Mouse (Mus musculus): Measurements from ENCODE around the gene Odf3l1. TPM values are rescaled to one million over a fixed set of nuclear protein-coding genes. Genes with fewer than 3 reads are reported as not detected.

Odf3l1 gene
- polyA plus RNA-seq, 1 experiment from 2014 or later, result 0.84 TPM

GRCm38 (mm10) chr9:56894006-56894405 lies 29.5 kb upstream of the Odf3l1 start:
- Histone ChIP-seq H3K27ac (ENCODE audit: poor library complexity, severe bottlenecking) (peak overlapping the region; percentile 35; the same call in 1 of the 2 replicates), H3K4me2 (no peak overlapping the region), H3K4me1 (replicated peaks) (peaks cover 30% of the 10 kb centered on the region), H3K27me3 (replicated peaks) (peaks cover 11% of the 10 kb centered on the region; the same call in 1 of the 2 replicates), H3K36me3 (peaks cover 62% of the 10 kb centered on the region), H3K4me3 (no peak overlapping the region), H3K9ac (peak overlapping the region; percentile 54; the same call in 1 of the 2 replicates), H3K9me3 (replicated peaks) (no peaks in the 10 kb centered on the region)
- WGBS, result 15% methylated on average over 3 of the region's 3 CpGs
- no peak; the same call in 1 of the 2 replicates for ATAC-seq (ENCODE audit: insufficient number of reproducible peaks, low FRiP score)

GRCm38 (mm10) chr9:56893313-56893712 lies 28.8 kb upstream of the Odf3l1 start:
- 61% methylated on average over 8 of the region's 8 CpGs for WGBS
- peak overlapping the region; percentile 54; the same call in 1 of the 2 replicates for H3K9ac ChIP-seq

DNA sequence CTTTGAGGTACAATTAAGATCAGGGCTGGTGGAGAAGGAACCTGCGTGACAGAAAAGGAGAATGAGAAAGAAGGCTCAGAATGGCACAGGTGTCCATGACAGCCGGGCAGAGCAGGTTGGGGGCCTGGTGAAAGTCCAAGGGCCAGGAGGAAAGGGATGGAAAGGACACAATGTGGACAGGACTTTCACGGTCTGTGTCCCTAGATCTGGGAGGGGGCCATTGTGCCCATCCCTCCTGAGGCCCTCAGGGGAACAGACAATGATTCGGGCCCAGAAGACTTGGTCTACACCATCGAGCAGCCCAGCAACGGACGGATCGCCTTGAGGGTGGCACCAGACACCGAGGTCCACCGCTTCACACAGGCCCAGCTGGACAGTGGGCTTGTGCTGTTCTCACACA lies 27.6 kb upstream of the Odf3l1 start:
- Histone ChIP-seq H3K9ac (peak overlapping the region; percentile 54; the same call in 1 of the 2 replicates), H3K4me3 (no peak overlapping the region), H3K9me3 (replicated peaks) (no peaks in the 10 kb centered on the region), H3K27me3 (replicated peaks) (peaks cover 11% of the 10 kb centered on the region; the same call in 1 of the 2 replicates), H3K27ac (ENCODE audit: poor library complexity, severe bottlenecking) (no peak overlapping the region), H3K36me3 (peaks cover 66% of the 10 kb centered on the region), H3K4me1 (replicated peaks) (peaks cover 30% of the 10 kb centered on the region), H3K4me2 (no peak overlapping the region)
- ATAC-seq (ENCODE audit: insufficient number of reproducible peaks, low FRiP score), result no peak
- WGBS, result 93% methylated on average over 10 of the region's 10 CpGs

More at GRCm38 (mm10) chr9:56893313-56893712, 28.8 kb upstream of the Odf3l1 start:
- peak overlapping the region; percentile 35; the same call in 1 of the 2 replicates for H3K27ac ChIP-seq (ENCODE audit: poor library complexity, severe bottlenecking)
- H3K4me3 ChIP-seq, result no peak overlapping the region
- no peak overlapping the region for H3K4me2 ChIP-seq
- peaks cover 11% of the 10 kb centered on the region; the same call in 1 of the 2 replicates for H3K27me3 ChIP-seq (replicated peaks)
- no peak for ATAC-seq (ENCODE audit: insufficient number of reproducible peaks, low FRiP score)
- no peaks in the 10 kb centered on the region for H3K9me3 ChIP-seq (replicated peaks)
- H3K36me3 ChIP-seq, result peaks cover 65% of the 10 kb centered on the region
- H3K4me1 ChIP-seq (replicated peaks), result peaks cover 30% of the 10 kb centered on the region

GRCm38 (mm10) chr9:56891517-56892011 lies 27.1 kb upstream of the Odf3l1 start:
- peak overlapping the region; percentile 31 for H3K4me2 ChIP-seq
- 36% methylated on average over 12 of the region's 12 CpGs for WGBS
- peaks cover 30% of the 10 kb centered on the region for H3K4me1 ChIP-seq (replicated peaks)
- H3K27me3 ChIP-seq (replicated peaks), result peaks cover 11% of the 10 kb centered on the region; the same call in 1 of the 2 replicates
- peak overlapping the region; percentile 57; the same call in 1 of the 2 replicates for H3K9ac ChIP-seq
- no peaks in the 10 kb centered on the region for H3K9me3 ChIP-seq (replicated peaks)
- no peak for ATAC-seq (ENCODE audit: insufficient number of reproducible peaks, low FRiP score)
- peaks cover 67% of the 10 kb centered on the region for H3K36me3 ChIP-seq
- no peak overlapping the region for H3K27ac ChIP-seq (ENCODE audit: poor library complexity, severe bottlenecking)
- H3K4me3 ChIP-seq, result no peak overlapping the region

DNA sequence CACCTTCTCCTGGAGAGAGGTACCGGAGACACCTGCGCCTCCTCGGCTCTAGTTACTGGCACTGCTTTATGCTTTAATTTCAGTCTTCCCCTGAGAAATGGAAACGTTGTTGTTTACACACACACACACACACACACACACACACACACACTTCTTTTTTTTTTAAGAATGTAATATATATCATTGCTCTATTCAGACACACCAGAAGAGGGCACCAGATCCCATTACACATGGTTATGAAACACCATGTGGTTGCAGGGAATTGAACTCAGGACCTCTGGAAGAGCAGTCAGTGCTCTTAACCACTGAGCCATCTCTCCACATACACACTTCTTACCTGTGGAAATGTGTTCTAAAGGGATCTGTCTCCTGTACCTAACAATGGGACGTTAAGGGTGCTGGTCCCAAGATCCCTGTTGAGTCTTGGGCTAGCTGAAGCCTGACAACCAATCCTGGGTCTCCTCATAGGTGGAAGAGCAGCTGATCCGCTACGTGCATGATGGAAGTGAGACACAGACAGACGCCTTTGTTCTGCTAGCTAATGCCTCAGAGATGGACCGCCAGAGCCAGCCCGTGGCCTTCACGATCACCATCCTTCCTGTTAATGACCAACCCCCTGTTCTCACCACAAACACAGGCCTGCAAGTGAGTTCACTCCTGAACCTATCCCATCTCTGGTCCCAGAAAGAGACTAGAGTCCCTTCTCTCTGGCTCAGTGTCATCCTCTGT lies 26.2 kb upstream of the Odf3l1 start:
- Histone ChIP-seq H3K4me3 (no peak overlapping the region), H3K4me2 (no peak overlapping the region), H3K36me3 (peaks cover 73% of the 10 kb centered on the region), H3K9me3 (replicated peaks) (no peaks in the 10 kb centered on the region), H3K9ac (no peak overlapping the region), H3K27ac (ENCODE audit: poor library complexity, severe bottlenecking) (0 out of 2 replicates have a peak overlapping the region, but pooled peaks have one; percentile 37), H3K27me3 (replicated peaks) (peaks cover 11% of the 10 kb centered on the region; the same call in 1 of the 2 replicates), H3K4me1 (replicated peaks) (peaks cover 30% of the 10 kb centered on the region)
- ATAC-seq (ENCODE audit: insufficient number of reproducible peaks, low FRiP score), result no peak
- 66% methylated on average over 11 of the region's 11 CpGs for WGBS

GRCm38 (mm10) chr9:56889817-56890216 lies 25.3 kb upstream of the Odf3l1 start:
- H3K27me3 ChIP-seq (replicated peaks), result peaks cover 11% of the 10 kb centered on the region; the same call in 1 of the 2 replicates
- ATAC-seq (ENCODE audit: insufficient number of reproducible peaks, low FRiP score), result no peak
- no peak overlapping the region for H3K4me3 ChIP-seq
- no peak overlapping the region for H3K4me2 ChIP-seq
- peaks cover 77% of the 10 kb centered on the region for H3K36me3 ChIP-seq
- WGBS, result 19% methylated on average over 14 of the region's 14 CpGs
- H3K27ac ChIP-seq (ENCODE audit: poor library complexity, severe bottlenecking), result no peak overlapping the region
- peaks cover 30% of the 10 kb centered on the region for H3K4me1 ChIP-seq (replicated peaks)
- H3K9me3 ChIP-seq (replicated peaks), result no peaks in the 10 kb centered on the region
- H3K9ac ChIP-seq, result no peak overlapping the region

DNA sequence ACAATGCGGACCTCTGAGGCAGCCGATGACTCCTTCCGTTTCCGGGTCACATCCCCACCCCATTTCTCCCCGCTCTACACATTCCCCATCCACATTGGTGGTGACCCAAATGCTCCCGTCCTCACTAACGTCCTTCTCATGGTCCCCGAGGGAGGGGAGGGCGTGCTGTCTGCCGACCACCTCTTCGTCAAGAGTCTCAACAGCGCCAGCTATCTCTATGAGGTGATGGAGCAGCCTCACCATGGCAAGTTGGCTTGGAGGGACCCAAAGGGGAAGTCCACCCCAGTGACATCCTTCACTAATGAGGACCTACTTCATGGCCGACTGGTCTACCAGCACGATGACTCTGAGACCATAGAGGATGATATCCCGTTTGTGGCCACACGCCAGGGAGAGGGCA lies 23.1 kb upstream of the Odf3l1 start:
- H3K4me2 ChIP-seq, result no peak overlapping the region
- H3K4me1 ChIP-seq (replicated peaks), result peaks cover 14% of the 10 kb centered on the region
- WGBS, result 92% methylated on average over 16 of the region's 16 CpGs
- peaks cover 6% of the 10 kb centered on the region; the same call in 1 of the 2 replicates for H3K27me3 ChIP-seq (replicated peaks)
- H3K4me3 ChIP-seq, result no peak overlapping the region
- H3K9ac ChIP-seq, result no peak overlapping the region
- H3K9me3 ChIP-seq (replicated peaks), result no peaks in the 10 kb centered on the region
- ATAC-seq (ENCODE audit: insufficient number of reproducible peaks, low FRiP score), result no peak
- H3K36me3 ChIP-seq, result peaks cover 84% of the 10 kb centered on the region
- H3K27ac ChIP-seq (ENCODE audit: poor library complexity, severe bottlenecking), result no peak overlapping the region

- ATAC-seq (ENCODE audit: insufficient number of reproducible peaks, low FRiP score), result no peak
- H3K4me2 ChIP-seq, result no peak overlapping the region
- H3K4me3 ChIP-seq, result no peak overlapping the region
- H3K36me3 ChIP-seq, result peaks cover 80% of the 10 kb centered on the region
- no peaks in the 10 kb centered on the region for H3K27me3 ChIP-seq (replicated peaks)
- no peak overlapping the region for H3K9ac ChIP-seq
- no peaks in the 10 kb centered on the region for H3K9me3 ChIP-seq (replicated peaks)
- peaks cover 15% of the 10 kb centered on the region for H3K4me1 ChIP-seq (replicated peaks)
- no peak overlapping the region for H3K27ac ChIP-seq (ENCODE audit: poor library complexity, severe bottlenecking)
- 78% methylated on average over 15 of the region's 15 CpGs for WGBS
Measured at GRCm38 (mm10) chr9:56886601-56887000, 22.1 kb upstream of the Odf3l1 start.

DNA sequence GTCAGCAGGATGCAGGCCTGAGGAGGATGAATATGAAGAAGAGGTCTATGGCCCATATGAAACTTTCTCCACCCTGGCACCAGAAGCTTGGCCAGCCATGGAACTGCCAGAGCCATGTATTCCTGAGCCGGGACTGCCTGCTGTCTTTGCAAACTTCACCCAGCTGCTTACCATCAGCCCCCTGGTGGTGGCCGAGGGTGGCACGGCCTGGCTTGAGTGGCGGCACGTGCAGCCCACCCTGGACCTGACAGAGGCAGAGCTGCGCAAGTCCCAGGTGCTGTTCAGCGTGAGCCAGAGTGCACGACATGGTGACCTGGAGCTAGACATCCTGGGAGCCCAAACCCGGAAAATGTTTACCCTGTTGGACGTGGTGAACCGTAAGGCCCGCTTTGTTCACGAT lies 21.6 kb upstream of the Odf3l1 start:
- Histone ChIP-seq H3K4me1 (replicated peaks) (peaks cover 16% of the 10 kb centered on the region), H3K27ac (ENCODE audit: poor library complexity, severe bottlenecking) (no peak overlapping the region), H3K4me2 (no peak overlapping the region), H3K9me3 (replicated peaks) (no peaks in the 10 kb centered on the region), H3K27me3 (replicated peaks) (no peaks in the 10 kb centered on the region), H3K4me3 (no peak overlapping the region), H3K36me3 (peaks cover 85% of the 10 kb centered on the region), H3K9ac (no peak overlapping the region)
- 63% methylated on average over 13 of the region's 13 CpGs for WGBS
- ATAC-seq (ENCODE audit: insufficient number of reproducible peaks, low FRiP score), result no peak

DNA sequence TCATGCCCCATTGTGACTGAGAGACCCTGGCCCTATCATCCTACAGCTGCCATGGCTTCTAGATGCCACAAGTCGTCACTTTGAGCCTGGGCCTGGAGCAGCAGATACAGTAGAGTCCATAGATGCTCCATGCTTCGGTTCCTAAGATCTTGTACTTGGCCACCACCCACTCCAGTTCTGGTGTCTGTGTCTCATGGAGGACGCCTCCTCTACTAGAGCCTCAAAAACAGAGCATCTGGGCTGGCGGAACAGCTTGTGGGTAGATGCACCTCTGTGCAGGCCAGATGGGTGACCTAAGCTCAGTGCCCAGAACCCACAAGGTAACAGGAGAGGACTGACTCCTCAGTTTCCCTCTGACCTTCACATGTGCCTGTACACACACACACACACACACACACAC lies 19.8 kb upstream of the Odf3l1 start:
- no peak overlapping the region for H3K4me3 ChIP-seq
- H3K36me3 ChIP-seq, result peaks cover 72% of the 10 kb centered on the region
- no peak overlapping the region; the same call in 1 of the 2 replicates for H3K9ac ChIP-seq
- no peak overlapping the region for H3K27ac ChIP-seq (ENCODE audit: poor library complexity, severe bottlenecking)
- 69% methylated on average over 4 of the region's 4 CpGs for WGBS
- no peak for ATAC-seq (ENCODE audit: insufficient number of reproducible peaks, low FRiP score)
- no peaks in the 10 kb centered on the region for H3K27me3 ChIP-seq (replicated peaks)
- no peak overlapping the region for H3K4me2 ChIP-seq
- H3K9me3 ChIP-seq (replicated peaks), result no peaks in the 10 kb centered on the region
- H3K4me1 ChIP-seq (replicated peaks), result peaks cover 28% of the 10 kb centered on the region

DNA sequence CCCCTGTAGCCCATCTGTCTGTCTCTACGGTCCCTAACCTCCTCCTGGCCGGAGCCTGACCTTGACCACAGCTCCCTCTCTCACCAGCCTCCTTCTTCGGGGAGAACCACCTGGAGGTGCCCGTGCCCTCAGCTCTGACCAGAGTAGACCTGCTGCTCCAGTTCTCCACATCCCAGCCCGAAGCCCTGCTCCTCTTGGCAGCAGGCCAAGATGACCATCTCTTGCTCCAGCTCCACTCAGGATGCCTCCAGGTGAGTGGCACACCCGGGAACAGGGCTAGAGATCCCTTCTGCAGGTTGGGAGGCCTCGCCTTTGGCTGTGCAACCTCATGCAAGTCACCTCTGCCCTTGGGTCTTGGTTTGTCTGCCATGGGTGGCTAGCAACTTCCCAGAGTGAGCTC lies 19.0 kb upstream of the Odf3l1 start:
- H3K4me1 ChIP-seq (replicated peaks), result peaks cover 35% of the 10 kb centered on the region
- no peak overlapping the region for H3K9ac ChIP-seq
- no peak for ATAC-seq (ENCODE audit: insufficient number of reproducible peaks, low FRiP score)
- no peak overlapping the region for H3K27ac ChIP-seq (ENCODE audit: poor library complexity, severe bottlenecking)
- H3K27me3 ChIP-seq (replicated peaks), result no peaks in the 10 kb centered on the region
- whole genome bisulfite sequencing, result 87% methylated on average over 7 of the region's 7 CpGs
- H3K36me3 ChIP-seq, result peaks cover 63% of the 10 kb centered on the region
- H3K4me2 ChIP-seq, result no peak overlapping the region
- no peaks in the 10 kb centered on the region for H3K9me3 ChIP-seq (replicated peaks)
- no peak overlapping the region for H3K4me3 ChIP-seq

All from heart, embryonic 12.5 days (tissue).